Mouse (Mus musculus) neural tube, embryonic 12.5 days (tissue): ENCODE results near the gene Drg2. TPM values are rescaled to one million over a fixed set of nuclear protein-coding genes. Genes with fewer than 3 reads are reported as not detected.
"Not testable (repeated sequence)": the region's sequence is repeated elsewhere in the genome, so short reads cannot be mapped to it uniquely, and the experiment has no call there.

Experiments used
- ATAC-seq: fragments of 200-750 bp; cut with Nextera tagmentation; 2 replicates; pipeline ENCODE4 v1.8.0; 2017; ENCODE audit warnings: low read depth, mild to moderate bottlenecking, moderate TSS enrichment, moderate library complexity; ENCODE audit not compliant: low FRiP score
- H3K27ac ChIP-seq: fragments of 300-500 bp; sonication (generic); 2 replicates; pipeline ENCODE4 v1.5.1; 2016
- H3K27me3 ChIP-seq: fragments of 300-500 bp; sonication (generic); replicated peaks from 2 replicates; pipeline ENCODE4 v1.6.1; 2016; ENCODE audit warnings: mild to moderate bottlenecking
- H3K36me3 ChIP-seq: fragments of 300-500 bp; sonication (generic); 2 replicates; pipeline ENCODE4 v1.6.1; 2016; ENCODE audit warnings: mild to moderate bottlenecking
- H3K4me1 ChIP-seq: fragments of 300-500 bp; sonication (generic); 2 replicates; pipeline ENCODE4 v1.6.1; 2016
- H3K4me2 ChIP-seq: fragments of 300-500 bp; sonication (generic); replicated peaks from 2 replicates; pipeline ENCODE4 v1.6.1; 2016; ENCODE audit warnings: mild to moderate bottlenecking
- H3K4me3 ChIP-seq: fragments of 300-500 bp; sonication (generic); 2 replicates; pipeline ENCODE4 v1.5.1; 2016
- H3K9ac ChIP-seq: fragments of 300-500 bp; sonication (generic); 2 replicates; pipeline ENCODE4 v1.6.1; 2016; ENCODE audit warnings: mild to moderate bottlenecking
- H3K9me3 ChIP-seq: fragments of 300-500 bp; sonication (generic); 2 replicates; pipeline ENCODE4 v1.6.1; 2016; ENCODE audit warnings: mild to moderate bottlenecking
- WGBS: fragments of 180-500 bp; shearing (Covaris S2); methylation state at CpG from one replicate; pipeline ENCODE4 v1.1.7; 2016; 5-methylcytosine and 5-hydroxymethylcytosine counted together
- polyA plus RNA-seq: library from polyadenylated mRNA; unstranded; fragments of >200 nt; fragmentation: Nextera tagmentation; extraction: Ambion mirVana; gene quantifications from 2 replicates; pipeline ENCODE4 v1.2.1, GENCODE M21; 2016

Drg2 gene
- polyA plus RNA-seq, 1 experiment from 2014 or later = 103 TPM

DNA sequence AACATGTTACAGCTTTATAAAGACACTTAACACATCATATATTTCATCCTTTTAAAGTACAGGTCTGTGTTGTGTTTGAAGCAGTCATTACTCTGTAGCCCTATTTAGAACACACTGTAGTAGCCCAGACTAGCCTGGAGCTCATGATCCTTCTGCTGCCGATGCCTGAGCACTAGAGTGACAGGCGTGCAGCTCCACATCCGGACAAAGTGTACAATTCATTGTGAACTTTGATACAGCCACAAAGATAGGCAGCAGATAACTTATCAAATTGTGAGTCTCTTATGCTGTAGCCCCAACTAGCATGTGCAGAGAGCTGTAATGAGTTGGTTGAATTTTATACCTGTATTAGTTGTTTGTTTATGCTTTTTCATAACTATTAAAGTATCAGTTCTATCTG, 26.8 kb upstream of the Drg2 start:
- no peak overlapping the region for H3K4me3 ChIP-seq
- WGBS = 94% methylated on average over 3 of the region's 3 CpGs
- no peak for ATAC-seq
- H3K9ac ChIP-seq = no peak overlapping the region
- no peaks in the 10 kb centered on the region for H3K27me3 ChIP-seq
- no peaks in the 10 kb centered on the region for H3K9me3 ChIP-seq
- H3K4me2 ChIP-seq = no peak overlapping the region
- peaks cover 21% of the 10 kb centered on the region for H3K36me3 ChIP-seq
- no peaks in the 10 kb centered on the region for H3K4me1 ChIP-seq
- no peak overlapping the region for H3K27ac ChIP-seq

DNA sequence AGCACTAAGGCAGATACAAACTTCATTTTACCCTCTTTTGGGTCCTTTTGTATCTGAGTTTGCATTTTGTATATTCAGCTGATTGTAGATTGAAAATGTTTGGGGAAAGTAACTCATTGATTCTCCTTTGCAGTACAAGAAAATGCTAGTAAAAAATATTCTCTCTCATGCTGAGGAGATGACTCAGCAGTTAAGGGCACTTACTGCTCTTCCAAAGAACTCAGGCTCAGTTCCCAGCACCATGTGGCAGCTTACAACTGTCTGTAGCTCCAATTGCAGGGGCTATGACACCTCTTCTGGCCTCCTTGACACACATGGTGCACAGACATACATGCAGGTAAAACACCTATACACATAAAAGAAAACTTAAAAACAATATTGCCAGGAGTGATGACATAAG, 20.9 kb upstream of the Drg2 start:
- H3K9ac ChIP-seq = no peak overlapping the region
- no peak overlapping the region for H3K27ac ChIP-seq
- no peaks in the 10 kb centered on the region for H3K9me3 ChIP-seq
- no peaks in the 10 kb centered on the region for H3K4me1 ChIP-seq
- ATAC-seq = no peak
- no peak overlapping the region for H3K4me2 ChIP-seq
- H3K36me3 ChIP-seq = peaks cover 50% of the 10 kb centered on the region
- no peaks in the 10 kb centered on the region for H3K27me3 ChIP-seq
- no peak overlapping the region for H3K4me3 ChIP-seq

DNA sequence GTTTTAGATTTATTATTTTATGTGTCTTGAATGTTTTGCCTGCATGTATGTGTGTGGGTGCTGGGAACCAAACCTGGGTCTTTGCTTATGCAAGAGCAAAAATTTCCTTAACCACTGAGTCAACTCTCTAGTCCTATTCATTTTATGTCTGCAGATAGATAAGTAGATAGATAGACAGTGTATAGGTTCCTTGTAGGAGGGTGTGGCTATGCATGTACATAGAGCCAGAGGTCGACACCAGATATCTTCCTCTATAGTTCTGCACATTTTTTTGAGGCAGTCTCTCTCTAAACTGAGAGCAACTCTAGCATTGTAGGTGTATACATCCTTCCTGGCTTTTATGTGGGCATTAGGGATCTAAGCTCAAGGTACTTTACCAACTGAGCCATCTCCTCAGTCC, 19.3 kb upstream of the Drg2 start:
- H3K36me3 ChIP-seq = peaks cover 52% of the 10 kb centered on the region
- H3K9me3 ChIP-seq = no peaks in the 10 kb centered on the region
- WGBS = 95% methylated on average over 1 of the region's 1 CpGs

DNA sequence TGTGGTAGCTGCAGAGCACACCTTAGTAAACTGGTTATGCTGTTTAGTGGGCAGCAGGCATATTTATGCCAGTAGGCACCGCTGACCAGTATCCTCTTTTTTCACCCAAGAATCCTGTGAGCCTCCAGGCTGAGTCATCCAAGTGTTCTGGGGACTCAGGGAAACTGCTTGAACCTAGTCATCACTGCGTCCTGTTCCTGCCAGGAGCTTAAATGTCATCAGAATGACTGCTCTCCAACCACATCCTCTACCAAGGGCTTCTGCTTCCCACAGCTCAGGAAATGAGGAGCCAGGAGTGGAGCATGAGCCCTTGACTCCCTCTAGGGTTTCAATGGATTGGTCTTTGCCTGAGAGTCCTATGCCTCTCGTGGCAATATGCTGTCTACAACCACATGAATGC, 17.8 kb upstream of the Drg2 start:
- H3K4me2 ChIP-seq = no peak overlapping the region
- no peaks in the 10 kb centered on the region for H3K27me3 ChIP-seq
- no peak for ATAC-seq
- 94% methylated on average over 3 of the region's 3 CpGs for WGBS
- no peaks in the 10 kb centered on the region for H3K9me3 ChIP-seq
- no peak overlapping the region for H3K4me3 ChIP-seq
- H3K36me3 ChIP-seq = peaks cover 54% of the 10 kb centered on the region
- H3K9ac ChIP-seq = no peak overlapping the region
- no peak overlapping the region for H3K27ac ChIP-seq
- H3K4me1 ChIP-seq = no peaks in the 10 kb centered on the region

More for the DNA sequence above, 19.3 kb upstream of the Drg2 start:
- Histone ChIP-seq H3K4me3 (no peak overlapping the region), H3K4me1 (no peaks in the 10 kb centered on the region), H3K9ac (no peak overlapping the region), H3K27me3 (no peaks in the 10 kb centered on the region), H3K27ac (no peak overlapping the region), H3K4me2 (no peak overlapping the region)
- no peak for ATAC-seq

DNA sequence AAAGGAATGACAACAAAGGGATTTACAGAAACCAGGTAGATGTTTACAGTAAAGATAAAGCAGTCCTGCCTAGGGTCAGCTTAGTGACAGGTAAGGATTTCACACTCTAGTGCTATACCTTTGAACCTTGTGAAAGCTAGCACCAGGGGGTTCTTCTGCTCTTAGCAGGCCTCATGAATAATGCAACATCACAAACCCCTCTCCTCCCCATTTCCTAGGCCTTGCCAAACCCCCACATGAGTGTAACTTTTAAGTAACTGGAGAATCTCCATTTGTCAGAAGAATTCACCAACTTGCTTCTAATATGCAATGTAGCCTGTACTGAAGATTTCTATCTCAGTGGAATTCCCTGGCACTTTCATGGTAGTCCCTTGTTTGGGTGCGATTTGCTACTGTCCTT, 14.8 kb upstream of the Drg2 start:
- not testable (repeated sequence) for H3K4me3 ChIP-seq, ATAC-seq, H3K4me2 ChIP-seq, H3K9ac ChIP-seq, H3K27me3 ChIP-seq, H3K4me1 ChIP-seq, H3K9me3 ChIP-seq, H3K27ac ChIP-seq
- 36% methylated on average over 1 of the region's 1 CpGs for WGBS
- H3K36me3 ChIP-seq = peaks cover 63% of the 10 kb centered on the region

DNA sequence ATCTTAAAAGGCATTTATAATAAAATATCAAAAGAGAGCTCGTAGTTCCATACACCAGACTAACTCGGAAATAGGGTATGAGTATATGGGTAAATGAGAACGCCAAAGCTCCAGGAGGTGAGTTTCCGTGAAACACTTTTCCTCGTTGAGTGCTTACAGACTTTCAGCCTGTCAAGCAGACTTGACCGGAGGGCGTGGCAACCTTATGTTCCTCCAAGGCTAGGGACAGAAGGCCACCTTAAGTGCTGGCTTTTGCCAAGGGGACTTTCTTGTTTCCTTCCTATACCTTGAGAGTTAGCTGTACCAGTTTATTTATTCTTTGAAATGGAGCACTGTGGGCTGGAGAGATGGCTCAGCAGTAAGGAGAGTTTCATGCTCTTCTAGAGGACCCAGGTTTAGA, 14.2 kb upstream of the Drg2 start:
- H3K27ac ChIP-seq = no peak overlapping the region
- no peak overlapping the region for H3K9ac ChIP-seq
- H3K4me1 ChIP-seq = no peaks in the 10 kb centered on the region
- H3K9me3 ChIP-seq = no peaks in the 10 kb centered on the region
- no peaks in the 10 kb centered on the region for H3K27me3 ChIP-seq
- ATAC-seq = no peak
- H3K36me3 ChIP-seq = peaks cover 58% of the 10 kb centered on the region
- 44% methylated on average over 7 of the region's 7 CpGs for WGBS
- no peak overlapping the region for H3K4me2 ChIP-seq
- H3K4me3 ChIP-seq = no peak overlapping the region

DNA sequence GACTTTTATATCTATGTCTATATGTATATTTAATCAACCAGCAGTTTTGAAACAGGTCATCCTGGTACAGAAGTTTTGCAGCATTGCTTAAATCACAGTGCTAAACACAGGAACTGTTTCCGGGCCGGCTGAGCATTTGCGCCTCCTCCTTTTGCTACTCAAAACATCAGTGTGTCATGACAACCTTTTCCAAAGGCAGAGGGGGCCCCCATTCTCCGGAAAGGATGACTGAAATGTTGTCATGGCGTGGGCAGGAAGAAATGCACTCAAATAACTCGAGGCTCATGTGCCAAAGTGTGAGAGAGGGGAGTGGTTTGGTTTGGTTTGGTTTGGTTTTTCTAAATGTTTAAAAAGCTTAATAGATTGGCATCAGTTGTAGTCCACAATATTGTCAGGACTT, 11.5 kb upstream of the Drg2 start:
- Histone ChIP-seq H3K27ac (no peak overlapping the region), H3K4me2 (no peak overlapping the region), H3K4me3 (no peak overlapping the region), H3K36me3 (peaks cover 38% of the 10 kb centered on the region), H3K4me1 (no peaks in the 10 kb centered on the region), H3K9me3 (no peaks in the 10 kb centered on the region), H3K27me3 (no peaks in the 10 kb centered on the region), H3K9ac (no peak overlapping the region)
- WGBS = 90% methylated on average over 6 of the region's 6 CpGs
- no peak for ATAC-seq

DNA sequence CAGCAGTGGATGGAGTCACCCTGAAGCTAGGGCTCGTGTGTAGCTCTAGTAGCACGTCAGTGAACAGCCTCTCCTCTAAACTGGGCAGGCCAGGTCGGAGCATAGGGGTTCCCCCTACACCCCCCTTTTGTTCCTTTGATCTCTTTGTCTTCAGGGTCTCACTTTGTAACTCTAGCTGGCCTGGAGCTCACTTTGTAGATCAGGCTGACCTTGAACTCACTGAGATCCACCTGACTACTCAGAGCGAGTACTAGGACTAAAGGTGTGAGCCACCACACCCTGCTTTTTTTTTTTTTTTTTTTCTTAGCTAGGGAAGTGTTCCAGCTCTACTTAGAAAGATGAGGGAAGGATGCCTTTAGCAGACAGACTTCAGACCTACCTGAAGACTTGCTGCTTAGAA, 10.4 kb upstream of the Drg2 start:
- Histone ChIP-seq H3K4me2 (no peak overlapping the region), H3K4me1 (no peaks in the 10 kb centered on the region), H3K27me3 (no peaks in the 10 kb centered on the region), H3K27ac (no peak overlapping the region), H3K4me3 (no peak overlapping the region), H3K36me3 (peaks cover 27% of the 10 kb centered on the region), H3K9ac (no peak overlapping the region), H3K9me3 (no peaks in the 10 kb centered on the region)
- 80% methylated on average over 4 of the region's 4 CpGs for WGBS
- ATAC-seq = no peak

DNA sequence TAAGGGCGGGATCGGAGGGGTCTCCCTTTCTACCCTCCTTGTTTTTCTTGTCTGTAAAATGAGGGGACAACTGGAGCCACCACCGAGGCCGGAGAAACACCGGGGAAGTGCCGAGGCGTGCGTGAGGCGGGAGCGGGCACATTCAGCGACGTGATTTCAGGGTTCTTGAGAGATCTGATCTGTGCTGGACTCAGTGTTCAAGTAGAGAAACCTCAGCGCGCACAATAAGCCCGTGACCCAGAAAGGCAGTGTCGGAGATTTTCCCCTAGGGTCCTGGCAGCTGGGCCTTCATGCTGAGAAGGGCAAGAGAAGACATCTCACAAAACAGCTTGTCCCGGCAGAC, 325 bp downstream of the Drg2 start:
- no peaks in the 10 kb centered on the region for H3K27me3 ChIP-seq
- peak overlapping the region; percentile 72 for H3K4me3 ChIP-seq
- H3K36me3 ChIP-seq = peaks cover 34% of the 10 kb centered on the region
- peak overlapping the region; percentile 86 for H3K9ac ChIP-seq
- WGBS = 1% methylated on average over 17 of the region's 17 CpGs
- H3K9me3 ChIP-seq = no peaks in the 10 kb centered on the region
- 0 out of 2 replicates have a peak, but pooled peaks have one; percentile 38 for ATAC-seq
- peaks cover 9% of the 10 kb centered on the region for H3K4me1 ChIP-seq
- H3K27ac ChIP-seq = peak overlapping the region; percentile 22; the same call in 1 of the 2 replicates
- peak overlapping the region; percentile 84 for H3K4me2 ChIP-seq

DNA sequence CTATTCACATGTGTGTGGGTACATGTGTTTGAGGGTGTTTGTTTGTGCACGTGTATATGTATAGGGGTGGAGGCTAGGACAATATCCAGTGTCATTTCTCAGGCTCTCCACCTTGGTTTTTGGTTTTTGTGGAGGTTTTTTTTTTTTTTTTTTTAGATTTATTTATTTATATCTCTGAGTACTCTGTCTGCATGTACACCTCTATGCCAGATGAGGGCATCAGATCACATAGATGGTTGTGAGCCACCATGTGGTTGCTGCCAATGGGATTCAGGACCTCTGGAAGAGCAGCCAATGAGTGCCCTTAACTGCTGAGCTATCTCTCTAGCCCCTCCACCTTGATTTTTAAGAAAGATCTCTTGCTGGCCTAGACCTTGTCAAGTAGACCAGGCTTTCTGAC, 3.6 kb downstream of the Drg2 start:
- Histone ChIP-seq H3K4me3 (no peak overlapping the region), H3K4me2 (no peak overlapping the region), H3K9me3 (no peaks in the 10 kb centered on the region), H3K9ac (no peak overlapping the region), H3K27me3 (no peaks in the 10 kb centered on the region), H3K36me3 (peaks cover 67% of the 10 kb centered on the region), H3K27ac (no peak overlapping the region), H3K4me1 (peaks cover 9% of the 10 kb centered on the region)
- ATAC-seq = no peak
- 97% methylated on average over 1 of the region's 1 CpGs for WGBS

DNA sequence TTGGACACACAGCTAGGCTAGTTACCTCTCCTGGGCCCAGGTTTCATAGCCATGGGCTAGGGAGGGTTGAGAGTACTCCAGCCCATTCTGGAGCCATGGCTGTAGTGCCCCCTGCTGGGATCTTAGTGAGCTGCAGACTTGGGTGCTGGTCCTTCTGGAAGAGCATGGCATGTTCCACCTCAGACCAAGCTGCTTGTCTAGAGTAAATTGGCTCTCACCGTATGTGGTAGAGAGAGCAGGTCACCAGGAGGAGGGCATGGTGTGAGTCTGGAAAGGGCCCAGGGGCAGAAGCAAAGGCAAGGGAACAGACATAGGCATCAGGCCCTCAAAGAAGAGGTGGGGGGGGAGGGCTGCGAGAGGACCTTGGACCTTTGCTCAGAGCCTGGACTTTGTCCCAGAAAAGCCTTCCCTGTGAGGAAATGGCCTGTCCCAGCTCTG, 11.6 kb downstream of the Drg2 start:
- Histone ChIP-seq H3K27ac (no peak overlapping the region), H3K9me3 (no peaks in the 10 kb centered on the region), H3K27me3 (no peaks in the 10 kb centered on the region), H3K9ac (no peak overlapping the region), H3K4me1 (no peaks in the 10 kb centered on the region), H3K36me3 (peaks cover 97% of the 10 kb centered on the region), H3K4me2 (no peak overlapping the region), H3K4me3 (no peak overlapping the region)
- ATAC-seq = no peak
- 88% methylated on average over 2 of the region's 2 CpGs for WGBS

DNA sequence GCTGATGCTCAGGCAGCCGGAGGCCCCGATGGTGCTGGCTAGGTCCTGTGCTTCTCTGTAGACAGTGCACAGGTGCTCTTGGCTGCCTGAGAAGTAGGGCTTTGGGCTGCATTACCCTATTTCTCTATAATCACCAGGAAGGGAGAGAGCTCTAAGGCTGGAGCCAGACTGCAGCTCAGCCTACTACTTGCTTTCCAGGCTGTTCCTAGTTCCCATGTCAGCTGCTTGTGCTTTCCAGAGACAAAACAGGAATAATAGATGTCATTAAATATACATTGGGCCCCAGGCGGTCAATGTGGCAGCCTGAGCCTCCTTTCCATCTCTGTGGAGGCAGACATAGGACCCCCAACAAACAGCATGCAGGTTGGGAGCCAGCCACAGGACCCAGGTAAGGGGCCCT, 14.6 kb downstream of the Drg2 start, which contains the start of gene Myo15:
Gene Myo15, plus strand, starts transcription at position 301 of the 400 bp plus-strand sequence.
- H3K27me3 ChIP-seq = no peaks in the 10 kb centered on the region
- WGBS = 87% methylated on average over 3 of the region's 3 CpGs
- H3K9ac ChIP-seq = no peak within 1 kb of the TSS
- no peak for ATAC-seq
- H3K4me3 ChIP-seq = no peak within 1 kb of the TSS
- H3K27ac ChIP-seq = no peak within 1 kb of the TSS
- peaks cover 66% of the 10 kb centered on the region for H3K36me3 ChIP-seq
- no peaks in the 10 kb centered on the region for H3K9me3 ChIP-seq
- H3K4me2 ChIP-seq = no peak within 1 kb of the TSS
- H3K4me1 ChIP-seq = no peaks in the 10 kb centered on the region

DNA sequence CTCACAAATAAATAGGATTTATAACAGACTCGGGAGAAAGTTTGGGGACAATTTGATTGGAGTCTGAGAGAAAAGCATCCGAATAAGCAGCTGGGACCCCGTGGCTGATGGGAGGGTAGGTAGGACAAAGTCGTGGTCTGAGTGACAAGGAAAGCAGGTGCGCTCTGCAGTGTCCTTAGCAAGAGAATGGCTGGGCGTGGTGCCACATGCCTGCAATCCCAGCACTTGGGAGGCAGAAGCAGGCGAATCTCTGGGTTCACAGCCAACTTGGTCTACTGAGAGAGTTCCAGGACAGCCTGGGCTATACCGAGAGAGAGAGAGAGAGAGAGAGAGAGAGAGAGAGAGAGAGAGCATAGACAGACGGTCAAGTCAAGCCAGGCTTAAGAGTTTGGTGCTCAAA, 16.4 kb downstream of the Drg2 start:
- Histone ChIP-seq H3K4me3 (no peak overlapping the region), H3K4me1 (no peaks in the 10 kb centered on the region), H3K36me3 (peaks cover 49% of the 10 kb centered on the region), H3K9ac (no peak overlapping the region), H3K4me2 (no peak overlapping the region), H3K27ac (no peak overlapping the region), H3K9me3 (no peaks in the 10 kb centered on the region), H3K27me3 (no peaks in the 10 kb centered on the region)
- 85% methylated on average over 9 of the region's 9 CpGs for WGBS
- ATAC-seq = no peak
